Mouse (Mus musculus): ENCODE data around the gene Gas8.

DNA sequence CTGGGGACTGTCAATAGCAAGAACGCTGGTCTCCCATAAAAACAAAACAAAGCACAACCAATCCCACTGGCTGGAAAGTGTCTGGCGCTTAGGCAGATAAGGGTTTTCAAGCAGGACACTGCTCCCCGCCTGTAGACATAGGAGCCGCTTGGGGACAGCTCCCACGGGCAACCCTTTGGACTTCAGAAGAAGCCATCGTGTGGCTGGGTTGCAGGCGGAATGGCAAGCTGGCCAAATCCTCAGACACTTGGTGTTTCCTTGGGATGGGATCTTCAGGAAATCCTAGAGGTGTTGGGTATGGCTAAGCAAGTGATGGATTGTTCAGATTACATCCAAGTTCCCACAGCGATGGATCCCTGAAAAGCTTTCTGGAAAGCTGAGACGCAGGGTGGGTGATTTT, 4.5 kb upstream of the Gas8 start:
- no peak for TF ChIP-seq POLR2A (IDR thresholded peaks at IDR 0.05; ENCODE audit: low read depth, low read length)
- TF ChIP-seq CTCF (IDR thresholded peaks at IDR 0.05; ENCODE audit: extremely low read depth, insufficient read depth, insufficient read length, insufficient replicate concordance) = no peak
